Mouse (Mus musculus): ENCODE data around the gene Asxl1. TPM values are rescaled to one million over a fixed set of nuclear protein-coding genes. Genes with fewer than 3 reads are reported as not detected.

Gene Asxl1
- polyA plus RNA-seq, 1 experiment from 2014 or later, result 17.0 TPM

DNA sequence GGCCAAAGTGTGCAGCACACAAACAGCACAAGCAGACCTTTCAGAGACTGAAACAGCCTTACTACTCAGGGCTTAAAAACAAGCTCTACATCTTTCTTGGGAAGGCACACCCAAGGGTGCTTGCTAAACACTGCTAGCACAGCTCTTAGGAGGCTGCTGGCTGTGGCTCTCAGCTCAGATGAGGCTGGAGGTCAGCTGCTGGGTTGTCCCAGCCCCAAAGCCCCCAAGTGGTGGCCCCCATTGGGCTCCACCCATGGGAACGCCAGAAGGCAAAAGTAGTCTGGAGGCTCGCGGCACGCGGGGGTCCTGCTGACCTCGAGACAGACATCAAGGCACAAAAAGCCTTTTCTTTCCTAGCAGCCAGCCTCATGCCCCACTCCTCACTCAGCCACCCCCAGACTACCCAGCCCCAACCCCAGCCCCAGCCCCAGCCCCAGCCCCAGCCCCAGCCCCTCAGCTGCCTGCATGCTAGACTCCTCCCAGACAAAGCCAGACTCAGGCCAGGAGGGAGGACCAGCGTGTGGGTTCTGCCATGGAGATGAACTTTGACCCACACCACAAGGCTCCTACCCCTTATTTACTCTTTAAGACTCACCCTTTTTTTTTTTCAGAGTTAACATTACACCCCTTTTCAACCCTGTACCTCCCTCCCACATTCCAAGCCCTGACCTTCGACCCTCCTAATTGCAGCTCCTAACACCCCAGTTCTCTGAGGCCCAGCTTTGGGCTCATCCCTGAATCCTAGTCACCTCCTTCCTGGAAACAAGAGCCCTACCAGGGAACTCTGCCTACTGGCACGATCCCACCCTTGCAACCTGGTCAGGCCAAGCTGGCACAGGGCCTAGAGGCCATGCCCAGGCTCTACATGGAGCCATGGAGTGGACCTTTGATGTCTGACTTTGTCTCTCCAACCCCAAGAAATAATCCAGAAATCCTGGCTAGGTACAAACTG is 89.5 kb downstream of the Asxl1 start:
- Histone ChIP-seq H3K27ac (replicated peaks in 1 of 2; ENCODE audit: control insufficient read depth in 1 of 2, insufficient read depth in 1 of 2, low read depth in 2 of 2, low read length in 2 of 2) (peak overlapping the region in 1 of 2 experiments; percentile 93; a peak in 2 of 4 replicates), H3K9me3 (ENCODE audit: control insufficient read depth, low read length) (no peaks in the 10 kb centered on the region), H3K4me1 (ENCODE audit: control insufficient read depth in 2 of 2, insufficient read depth in 2 of 2, low read length in 2 of 2) (peaks cover 67 to 77% of the 10 kb centered on the region in 2 experiments), H3K4me2 (ENCODE audit: low read length) (no peak overlapping the region), H3K36me3 (ENCODE audit: control insufficient read depth, insufficient read depth, low read length) (peaks cover 44% of the 10 kb centered on the region), H3K9ac (ENCODE audit: low read length) (no peak overlapping the region), H3K27me3 (ENCODE audit: control insufficient read depth, insufficient read depth, low read length) (no peaks in the 10 kb centered on the region), H3K4me3 (ENCODE audit: control insufficient read depth in 1 of 2, insufficient read depth in 1 of 2, low read depth in 1 of 2, low read length in 2 of 2) (no peak overlapping the region)
- no peak for ATAC-seq (ENCODE audit: insufficient number of reproducible peaks, insufficient read depth, low FRiP score, low read depth)
- WGBS, result 48% methylated on average over 9 of the region's 9 CpGs

DNA sequence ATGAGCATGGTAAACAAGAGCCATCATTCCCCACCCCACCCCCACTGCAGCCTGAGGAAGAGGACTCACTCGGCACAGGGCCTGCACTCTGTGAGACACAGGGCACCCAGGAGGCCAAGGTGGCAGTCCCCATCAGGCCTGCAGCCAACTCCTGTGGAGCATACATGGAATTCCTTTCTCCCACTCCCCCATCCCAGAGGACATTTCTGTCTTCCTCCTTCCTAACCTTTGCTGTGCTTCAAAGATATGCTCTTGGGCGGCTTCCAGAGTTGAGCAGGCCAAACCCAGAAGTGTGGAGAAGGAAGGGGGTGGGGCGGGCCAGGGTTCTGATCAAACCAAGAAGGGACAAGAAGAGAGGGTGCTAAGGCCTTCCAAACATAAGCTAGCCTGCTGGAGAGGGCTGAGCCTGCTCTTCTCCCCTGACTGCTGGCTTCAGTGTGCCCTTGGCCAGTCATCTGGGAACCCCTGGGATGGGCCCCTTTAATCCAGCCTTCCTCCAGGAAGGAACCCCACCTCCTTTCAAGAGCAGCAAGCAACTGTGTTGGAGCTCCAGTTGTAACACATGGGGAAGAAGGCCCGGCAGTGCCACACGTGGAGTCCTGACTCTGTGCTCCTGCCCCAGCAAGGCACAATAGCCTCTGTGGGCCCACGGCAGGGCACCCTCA is 91.1 kb downstream of the Asxl1 start:
- Histone ChIP-seq H3K9ac (ENCODE audit: low read length) (peak overlapping the region; percentile 56), H3K4me3 (ENCODE audit: control insufficient read depth in 1 of 2, insufficient read depth in 1 of 2, low read depth in 1 of 2, low read length in 2 of 2) (no peak overlapping the region), H3K4me1 (ENCODE audit: control insufficient read depth in 2 of 2, insufficient read depth in 2 of 2, low read length in 2 of 2) (peaks cover 79 to 92% of the 10 kb centered on the region in 2 experiments), H3K4me2 (ENCODE audit: low read length) (peak overlapping the region; percentile 45), H3K9me3 (ENCODE audit: control insufficient read depth, low read length) (no peaks in the 10 kb centered on the region), H3K36me3 (ENCODE audit: control insufficient read depth, insufficient read depth, low read length) (peaks cover 27% of the 10 kb centered on the region), H3K27me3 (ENCODE audit: control insufficient read depth, insufficient read depth, low read length) (no peaks in the 10 kb centered on the region), H3K27ac (replicated peaks in 1 of 2; ENCODE audit: control insufficient read depth in 1 of 2, insufficient read depth in 1 of 2, low read depth in 2 of 2, low read length in 2 of 2) (peak overlapping the region; percentile 84 to 93)
- peak; percentile 71 for ATAC-seq (ENCODE audit: insufficient number of reproducible peaks, insufficient read depth, low FRiP score, low read depth)
- 2% methylated on average over 6 of the region's 6 CpGs for WGBS

GRCm38 (mm10) chr2:153437306-153437659 is 91.7 kb downstream of the Asxl1 start:
- peak overlapping the region; percentile 84 to 93 for H3K27ac ChIP-seq (replicated peaks in 1 of 2; ENCODE audit: control insufficient read depth in 1 of 2, insufficient read depth in 1 of 2, low read depth in 2 of 2, low read length in 2 of 2)
- no peak overlapping the region for H3K4me3 ChIP-seq (ENCODE audit: control insufficient read depth in 1 of 2, insufficient read depth in 1 of 2, low read depth in 1 of 2, low read length in 2 of 2)
- no peaks in the 10 kb centered on the region for H3K9me3 ChIP-seq (ENCODE audit: control insufficient read depth, low read length)
- ATAC-seq (ENCODE audit: insufficient number of reproducible peaks, insufficient read depth, low FRiP score, low read depth), result no peak; the same call in 1 of the 2 replicates
- H3K9ac ChIP-seq (ENCODE audit: low read length), result peak overlapping the region; percentile 56
- no peaks in the 10 kb centered on the region for H3K27me3 ChIP-seq (ENCODE audit: control insufficient read depth, insufficient read depth, low read length)
- H3K4me1 ChIP-seq (ENCODE audit: control insufficient read depth in 2 of 2, insufficient read depth in 2 of 2, low read length in 2 of 2), result peaks cover 80 to 92% of the 10 kb centered on the region in 2 experiments
- H3K36me3 ChIP-seq (ENCODE audit: control insufficient read depth, insufficient read depth, low read length), result peaks cover 22% of the 10 kb centered on the region
- H3K4me2 ChIP-seq (ENCODE audit: low read length), result peak overlapping the region; percentile 45
- 15% methylated on average over 2 of the region's 2 CpGs for WGBS

GRCm38 (mm10) chr2:153440755-153441154 is 95.1 kb downstream of the Asxl1 start:
- peaks cover 5% of the 10 kb centered on the region; the same call in 1 of the 2 replicates for H3K36me3 ChIP-seq (ENCODE audit: control insufficient read depth, insufficient read depth, low read length)
- H3K9me3 ChIP-seq (ENCODE audit: control insufficient read depth, low read length), result no peaks in the 10 kb centered on the region
- ATAC-seq (ENCODE audit: insufficient number of reproducible peaks, insufficient read depth, low FRiP score, low read depth), result no peak
- H3K27ac ChIP-seq (replicated peaks in 1 of 2; ENCODE audit: control insufficient read depth in 1 of 2, insufficient read depth in 1 of 2, low read depth in 2 of 2, low read length in 2 of 2), result peak overlapping the region; percentile 12 to 62; a peak in 3 of 4 replicates
- 39% methylated on average over 2 of the region's 2 CpGs for WGBS
- peak overlapping the region; percentile 100 for H3K4me2 ChIP-seq (ENCODE audit: low read length)
- no peak overlapping the region for H3K4me3 ChIP-seq (ENCODE audit: control insufficient read depth in 1 of 2, insufficient read depth in 1 of 2, low read depth in 1 of 2, low read length in 2 of 2)
- peaks cover 52 to 73% of the 10 kb centered on the region in 2 experiments for H3K4me1 ChIP-seq (ENCODE audit: control insufficient read depth in 2 of 2, insufficient read depth in 2 of 2, low read length in 2 of 2)
- no peaks in the 10 kb centered on the region for H3K27me3 ChIP-seq (ENCODE audit: control insufficient read depth, insufficient read depth, low read length)
- peak overlapping the region; percentile 57; the same call in 1 of the 2 replicates for H3K9ac ChIP-seq (ENCODE audit: low read length)

- Histone ChIP-seq H3K27ac (replicated peaks in 1 of 2; ENCODE audit: control insufficient read depth in 1 of 2, insufficient read depth in 1 of 2, low read depth in 2 of 2, low read length in 2 of 2) (peak overlapping the region; percentile 1 to 62; a peak in 2 of 4 replicates), H3K4me1 (ENCODE audit: control insufficient read depth in 2 of 2, insufficient read depth in 2 of 2, low read length in 2 of 2) (peaks cover 48 to 71% of the 10 kb centered on the region in 2 experiments), H3K9me3 (ENCODE audit: control insufficient read depth, low read length) (no peaks in the 10 kb centered on the region), H3K4me2 (ENCODE audit: low read length) (peak overlapping the region; percentile 100), H3K4me3 (ENCODE audit: control insufficient read depth in 1 of 2, insufficient read depth in 1 of 2, low read depth in 1 of 2, low read length in 2 of 2) (no peak overlapping the region), H3K27me3 (ENCODE audit: control insufficient read depth, insufficient read depth, low read length) (no peaks in the 10 kb centered on the region), H3K9ac (ENCODE audit: low read length) (peak overlapping the region; percentile 41; the same call in 1 of the 2 replicates), H3K36me3 (ENCODE audit: control insufficient read depth, insufficient read depth, low read length) (peaks cover under 1% of the 10 kb centered on the region; the same call in 1 of the 2 replicates)
- 23% methylated on average over 3 of the region's 3 CpGs for WGBS
- no peak for ATAC-seq (ENCODE audit: insufficient number of reproducible peaks, insufficient read depth, low FRiP score, low read depth)
Measured at GRCm38 (mm10) chr2:153441228-153441627, 95.6 kb downstream of the Asxl1 start.

DNA sequence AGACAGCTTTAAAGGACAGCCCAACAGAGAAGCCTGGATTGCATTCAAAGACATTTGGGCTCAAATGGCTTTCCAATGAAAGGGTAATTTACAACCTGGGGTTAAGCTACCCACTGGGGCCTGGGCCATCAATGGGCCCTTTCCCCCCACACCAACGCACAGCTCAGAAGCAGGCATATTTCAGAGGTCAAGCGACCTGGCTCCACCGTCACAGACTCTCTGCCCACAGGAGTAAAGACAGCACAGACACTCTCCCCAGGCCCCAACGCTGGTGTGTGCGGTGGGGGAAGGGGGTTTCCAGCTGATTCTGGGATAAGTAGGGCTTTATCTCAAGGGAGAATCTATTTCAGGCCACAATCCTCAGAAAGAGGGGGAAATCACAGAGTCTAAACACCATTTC is 97.1 kb downstream of the Asxl1 start:
- no peaks in the 10 kb centered on the region for H3K36me3 ChIP-seq (ENCODE audit: control insufficient read depth, insufficient read depth, low read length)
- H3K27me3 ChIP-seq (ENCODE audit: control insufficient read depth, insufficient read depth, low read length), result no peaks in the 10 kb centered on the region
- peak overlapping the region; percentile 93 to 95 for H3K4me3 ChIP-seq (ENCODE audit: control insufficient read depth in 1 of 2, insufficient read depth in 1 of 2, low read depth in 1 of 2, low read length in 2 of 2)
- ATAC-seq (ENCODE audit: insufficient number of reproducible peaks, insufficient read depth, low FRiP score, low read depth), result no peak
- H3K9ac ChIP-seq (ENCODE audit: low read length), result peak overlapping the region; percentile 94
- 29% methylated on average over 5 of the region's 5 CpGs for WGBS
- no peaks in the 10 kb centered on the region for H3K9me3 ChIP-seq (ENCODE audit: control insufficient read depth, low read length)
- H3K4me1 ChIP-seq (ENCODE audit: control insufficient read depth in 2 of 2, insufficient read depth in 2 of 2, low read length in 2 of 2), result peaks cover 33 to 65% of the 10 kb centered on the region in 2 experiments
- peak overlapping the region in 1 of 2 experiments; percentile 94; a peak in 2 of 4 replicates for H3K27ac ChIP-seq (replicated peaks in 1 of 2; ENCODE audit: control insufficient read depth in 1 of 2, insufficient read depth in 1 of 2, low read depth in 2 of 2, low read length in 2 of 2)
- H3K4me2 ChIP-seq (ENCODE audit: low read length), result peak overlapping the region; percentile 100

GRCm38 (mm10) chr2:153443434-153444240 is 98.0 kb downstream of the Asxl1 start:
- H3K27ac ChIP-seq (replicated peaks in 1 of 2; ENCODE audit: control insufficient read depth in 1 of 2, insufficient read depth in 1 of 2, low read depth in 2 of 2, low read length in 2 of 2), result peak overlapping the region; percentile 78 to 94
- H3K4me3 ChIP-seq (ENCODE audit: control insufficient read depth in 1 of 2, insufficient read depth in 1 of 2, low read depth in 1 of 2, low read length in 2 of 2), result peak overlapping the region; percentile 93 to 95
- WGBS, result under 1% methylated on average over 56 of the region's 59 CpGs
- peaks cover 29 to 56% of the 10 kb centered on the region in 2 experiments for H3K4me1 ChIP-seq (ENCODE audit: control insufficient read depth in 2 of 2, insufficient read depth in 2 of 2, low read length in 2 of 2)
- H3K27me3 ChIP-seq (ENCODE audit: control insufficient read depth, insufficient read depth, low read length), result no peaks in the 10 kb centered on the region
- no peaks in the 10 kb centered on the region for H3K9me3 ChIP-seq (ENCODE audit: control insufficient read depth, low read length)
- peak; percentile 37 for ATAC-seq (ENCODE audit: insufficient number of reproducible peaks, insufficient read depth, low FRiP score, low read depth)
- H3K36me3 ChIP-seq (ENCODE audit: control insufficient read depth, insufficient read depth, low read length), result no peaks in the 10 kb centered on the region
- H3K9ac ChIP-seq (ENCODE audit: low read length), result peak overlapping the region; percentile 94
- H3K4me2 ChIP-seq (ENCODE audit: low read length), result peak overlapping the region; percentile 100
